Mouse (Mus musculus): ENCODE measurements around the gene Mbtps2.

DNA sequence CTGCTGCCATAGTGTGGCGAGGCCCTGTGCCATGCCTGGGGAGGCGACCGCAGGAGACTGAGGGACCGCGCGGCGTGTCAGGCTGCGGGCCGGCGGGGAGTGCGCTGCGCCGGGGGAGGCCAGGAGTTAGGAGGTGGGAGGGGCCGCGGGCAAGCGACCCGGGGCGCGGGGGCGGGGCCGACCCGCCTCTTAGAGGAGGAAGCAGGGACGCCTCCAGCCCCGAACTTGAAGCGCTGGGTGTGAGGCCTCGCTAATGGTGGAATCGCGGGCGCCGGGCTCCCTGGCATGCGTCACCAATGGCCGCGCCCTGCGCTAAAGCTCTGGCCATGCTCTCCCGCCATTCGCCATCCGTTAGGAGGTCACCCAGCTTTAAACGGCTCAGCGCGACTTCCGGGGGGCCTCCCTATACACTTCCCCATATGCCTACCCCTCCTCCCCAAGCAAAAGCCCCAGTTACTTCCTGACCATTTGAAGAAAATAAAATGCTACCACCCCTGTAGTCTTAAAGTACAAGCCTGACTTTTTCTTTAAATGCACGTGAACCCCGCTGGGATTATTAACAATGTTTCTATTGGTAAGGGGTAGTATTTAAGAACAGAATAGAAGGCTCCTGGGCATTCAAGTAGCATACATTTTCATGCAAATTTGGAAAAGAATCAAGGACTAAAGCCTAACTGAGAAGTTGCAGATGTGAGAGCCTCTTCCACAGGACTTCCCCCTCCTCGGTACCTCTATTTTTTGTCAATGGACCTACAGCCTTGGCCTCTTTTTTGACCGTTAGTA is 106.4 kb downstream of the Mbtps2 start, which contains the start of gene Sms:
- TF ChIP-seq POLR2A (IDR thresholded peaks at IDR 0.05; ENCODE audit: control insufficient read depth, low read depth, low read length) (peak; percentile 36; the same call in 1 of the 2 replicates), CTCF (IDR thresholded peaks at IDR 0.05; ENCODE audit: control insufficient read depth, insufficient read depth, insufficient replicate concordance, low read depth, low read length) (no peak)
